Mouse (Mus musculus): Measurements from ENCODE around the gene Nppb.

- no peak for TF ChIP-seq CTCF (conservative IDR thresholded peaks at IDR 0.05; ENCODE audit: insufficient read depth, insufficient read length, low read depth, low read length)
- no peak for TF ChIP-seq POLR2A (IDR thresholded peaks at IDR 0.05; ENCODE audit: low read depth, low read length)
Observed at GRCm38 (mm10) chr4:147937021-147937420, 48.6 kb upstream of the Nppb start.

Data from kidney, adult 2 months (tissue).